Mouse (Mus musculus): ENCODE results near the gene H2afy. TPM values are rescaled to one million over a fixed set of nuclear protein-coding genes. Genes with fewer than 3 reads are reported as not detected.

H2afy gene
- polyA plus RNA-seq, 1 experiment from 2014 or later, result 98.9 TPM

DNA sequence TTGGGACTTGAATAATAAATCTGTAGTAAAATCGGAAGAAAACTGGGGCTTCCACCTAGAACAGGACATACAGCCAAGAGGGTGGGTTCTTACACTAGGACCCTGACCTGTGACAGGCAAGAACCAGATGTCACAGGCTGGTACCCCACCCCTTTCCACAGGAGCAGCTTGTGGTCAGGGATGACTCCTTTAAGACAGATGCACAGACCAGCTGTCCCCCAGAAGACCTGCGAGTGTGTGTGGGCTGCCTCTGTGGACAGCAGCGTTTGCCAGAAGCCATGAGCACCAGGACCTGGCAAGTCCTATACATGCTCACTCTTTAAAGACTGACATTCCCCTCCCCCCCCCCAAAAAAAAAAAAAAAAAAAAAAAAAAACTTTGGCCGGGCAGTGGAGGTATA lies 7.1 kb downstream of the H2afy start:
- no peak for ATAC-seq (replicated peaks; ENCODE audit: insufficient number of reproducible peaks, insufficient read depth, low FRiP score, low read depth)
- Histone ChIP-seq H3K36me3 (peaks cover 45% of the 10 kb centered on the region), H3K4me3 (no peak overlapping the region), H3K27me3 (no peaks in the 10 kb centered on the region), H3K27ac (no peak overlapping the region), H3K4me2 (no peak overlapping the region), H3K4me1 (replicated peaks) (peaks cover 35% of the 10 kb centered on the region), H3K9me3 (replicated peaks) (no peaks in the 10 kb centered on the region), H3K9ac (no peak overlapping the region)
- WGBS, result 87% methylated on average over 4 of the region's 4 CpGs

GRCm38 (mm10) chr13:56125632-56126031 lies 10.5 kb downstream of the H2afy start:
- H3K9me3 ChIP-seq (replicated peaks), result no peaks in the 10 kb centered on the region
- H3K4me2 ChIP-seq, result no peak overlapping the region
- H3K27ac ChIP-seq, result no peak overlapping the region
- H3K9ac ChIP-seq, result no peak overlapping the region
- H3K4me1 ChIP-seq (replicated peaks), result peaks cover 7% of the 10 kb centered on the region
- H3K27me3 ChIP-seq, result no peaks in the 10 kb centered on the region
- H3K36me3 ChIP-seq, result peaks cover 67% of the 10 kb centered on the region
- H3K4me3 ChIP-seq, result no peak overlapping the region
- 91% methylated on average over 10 of the region's 10 CpGs for WGBS
- ATAC-seq (replicated peaks; ENCODE audit: insufficient number of reproducible peaks, insufficient read depth, low FRiP score, low read depth), result no peak

DNA sequence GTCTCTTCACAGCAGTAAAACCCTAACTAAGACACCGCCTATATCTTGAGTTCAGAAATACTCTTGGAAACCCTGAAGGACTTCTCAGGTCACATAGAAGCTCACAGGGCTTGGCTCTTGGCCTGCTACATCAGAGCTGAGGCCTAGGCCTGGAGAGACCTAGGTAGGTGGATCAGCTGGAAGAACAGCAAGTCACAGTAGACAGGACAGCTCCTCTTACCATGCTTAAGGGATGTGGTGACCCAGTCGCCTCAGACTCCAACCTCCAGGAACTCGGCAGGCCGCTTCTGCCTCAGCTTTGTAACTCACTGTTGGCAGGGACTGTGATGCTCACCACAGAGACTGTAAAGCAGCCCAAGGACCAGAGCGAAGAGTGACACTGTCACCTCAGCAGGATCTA lies 13.1 kb downstream of the H2afy start:
- Histone ChIP-seq H3K4me3 (no peak overlapping the region), H3K4me1 (replicated peaks) (peaks cover 19% of the 10 kb centered on the region), H3K9ac (no peak overlapping the region), H3K27ac (no peak overlapping the region), H3K36me3 (peaks cover 76% of the 10 kb centered on the region), H3K9me3 (replicated peaks) (no peaks in the 10 kb centered on the region), H3K27me3 (no peaks in the 10 kb centered on the region), H3K4me2 (no peak overlapping the region)
- 96% methylated on average over 5 of the region's 5 CpGs for WGBS
- ATAC-seq (replicated peaks; ENCODE audit: insufficient number of reproducible peaks, insufficient read depth, low FRiP score, low read depth), result no peak

- Histone ChIP-seq H3K36me3 (peaks cover 33% of the 10 kb centered on the region; the same call in 1 of the 2 replicates), H3K4me2 (peak overlapping the region; percentile 39), H3K9me3 (replicated peaks) (no peaks in the 10 kb centered on the region), H3K27ac (peak overlapping the region; percentile 90), H3K27me3 (no peaks in the 10 kb centered on the region), H3K4me3 (no peak overlapping the region), H3K4me1 (replicated peaks) (peaks cover 65% of the 10 kb centered on the region), H3K9ac (peak overlapping the region; percentile 18; the same call in 1 of the 2 replicates)
- ATAC-seq (replicated peaks; ENCODE audit: insufficient number of reproducible peaks, insufficient read depth, low FRiP score, low read depth), result peak; percentile 48; the same call in 1 of the 2 replicates
- 34% methylated on average over 9 of the region's 9 CpGs for WGBS
Observed at GRCm38 (mm10) chr13:56117991-56118765, 18.0 kb downstream of the H2afy start.

DNA sequence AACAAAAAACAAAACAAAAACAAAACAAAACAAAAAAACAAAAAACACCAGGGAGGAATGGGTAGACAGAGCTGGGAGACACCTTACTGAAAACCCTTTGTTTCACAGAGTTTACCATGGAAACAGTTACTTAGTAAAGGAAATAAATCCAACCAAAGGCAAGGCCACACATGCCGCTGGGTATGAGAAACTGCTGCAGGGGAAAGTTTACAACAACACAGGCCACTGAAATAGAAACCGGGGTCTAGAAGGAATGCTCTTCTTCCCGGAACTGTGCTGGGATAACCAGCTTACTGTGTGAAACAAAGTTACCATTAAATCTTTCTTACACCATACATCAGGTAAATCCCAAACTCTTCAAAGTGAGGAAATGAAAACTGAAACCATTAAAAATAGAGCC lies 20.3 kb downstream of the H2afy start:
- Histone ChIP-seq H3K27me3 (no peaks in the 10 kb centered on the region), H3K36me3 (peaks cover 15% of the 10 kb centered on the region; the same call in 1 of the 2 replicates), H3K9ac (0 out of 2 replicates have a peak overlapping the region, but pooled peaks have one; percentile 31), H3K4me1 (replicated peaks) (peaks cover 88% of the 10 kb centered on the region), H3K4me2 (peak overlapping the region; percentile 22), H3K9me3 (replicated peaks) (no peaks in the 10 kb centered on the region), H3K27ac (peak overlapping the region; percentile 88), H3K4me3 (no peak overlapping the region)
- 25% methylated on average over 3 of the region's 3 CpGs for WGBS
- no peak for ATAC-seq (replicated peaks; ENCODE audit: insufficient number of reproducible peaks, insufficient read depth, low FRiP score, low read depth)

DNA sequence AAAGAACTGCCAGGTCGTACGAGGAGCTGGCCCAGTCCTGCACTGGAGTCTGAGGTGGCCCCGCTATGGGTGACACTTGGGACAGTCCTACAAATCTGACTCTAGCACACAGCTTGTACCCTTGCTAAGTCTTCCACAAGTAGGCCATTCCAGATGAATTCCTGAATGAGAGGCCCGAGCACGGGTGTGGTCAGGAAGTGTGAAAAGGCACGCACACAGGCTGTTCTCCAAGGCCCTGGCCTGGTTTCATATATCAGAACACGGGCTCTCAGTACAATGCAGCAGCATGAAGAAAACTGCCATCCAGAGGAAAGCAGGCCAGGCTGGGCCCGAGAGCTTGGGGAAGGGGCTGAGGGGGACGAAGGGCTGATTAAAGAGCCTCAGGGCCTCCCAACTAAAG lies 20.8 kb downstream of the H2afy start:
- Histone ChIP-seq H3K27me3 (no peaks in the 10 kb centered on the region), H3K36me3 (0 out of 2 replicates have a peak, but pooled peaks cover 10% of the 10 kb centered on the region), H3K9ac (0 out of 2 replicates have a peak overlapping the region, but pooled peaks have one; percentile 24), H3K4me1 (replicated peaks) (peaks cover 93% of the 10 kb centered on the region), H3K4me3 (no peak overlapping the region), H3K27ac (peak overlapping the region; percentile 88), H3K4me2 (peak overlapping the region; percentile 23; the same call in 1 of the 2 replicates), H3K9me3 (replicated peaks) (no peaks in the 10 kb centered on the region)
- peak; percentile 48 for ATAC-seq (replicated peaks; ENCODE audit: insufficient number of reproducible peaks, insufficient read depth, low FRiP score, low read depth)
- 26% methylated on average over 9 of the region's 9 CpGs for WGBS

- H3K4me1 ChIP-seq (replicated peaks), result peaks cover 96% of the 10 kb centered on the region
- peak overlapping the region; percentile 2 for H3K4me2 ChIP-seq
- no peaks in the 10 kb centered on the region for H3K36me3 ChIP-seq
- H3K4me3 ChIP-seq, result no peak overlapping the region
- H3K27ac ChIP-seq, result peak overlapping the region; percentile 46
- 42% methylated on average over 19 of the region's 19 CpGs for whole genome bisulfite sequencing
- H3K27me3 ChIP-seq, result no peaks in the 10 kb centered on the region
- H3K9ac ChIP-seq, result no peak overlapping the region
- ATAC-seq (replicated peaks; ENCODE audit: insufficient number of reproducible peaks, insufficient read depth, low FRiP score, low read depth), result peak; percentile 48
- H3K9me3 ChIP-seq (replicated peaks), result no peaks in the 10 kb centered on the region
Observed at GRCm38 (mm10) chr13:56113431-56114248, 22.5 kb downstream of the H2afy start.

DNA sequence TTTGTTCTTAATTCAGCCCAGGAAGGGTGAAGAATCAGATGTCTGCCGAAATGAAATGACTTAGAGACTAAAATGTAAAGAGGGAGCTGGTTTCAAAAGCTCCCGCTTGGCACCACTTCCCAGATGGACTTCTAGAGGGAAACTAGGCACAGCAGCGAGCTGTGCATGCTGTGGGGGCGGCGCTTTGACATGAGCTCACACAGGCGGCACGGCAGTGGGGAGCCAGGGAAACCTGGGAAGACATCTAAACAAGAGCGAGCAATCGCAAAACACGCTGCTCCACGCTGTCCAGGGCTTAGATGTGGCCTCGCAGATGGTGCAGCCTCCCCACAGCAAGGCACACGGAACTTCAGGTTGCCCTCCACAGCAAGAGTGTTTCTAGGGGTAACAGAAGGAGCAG lies 23.2 kb downstream of the H2afy start:
- H3K36me3 ChIP-seq, result no peaks in the 10 kb centered on the region
- peaks cover 97% of the 10 kb centered on the region for H3K4me1 ChIP-seq (replicated peaks)

DNA sequence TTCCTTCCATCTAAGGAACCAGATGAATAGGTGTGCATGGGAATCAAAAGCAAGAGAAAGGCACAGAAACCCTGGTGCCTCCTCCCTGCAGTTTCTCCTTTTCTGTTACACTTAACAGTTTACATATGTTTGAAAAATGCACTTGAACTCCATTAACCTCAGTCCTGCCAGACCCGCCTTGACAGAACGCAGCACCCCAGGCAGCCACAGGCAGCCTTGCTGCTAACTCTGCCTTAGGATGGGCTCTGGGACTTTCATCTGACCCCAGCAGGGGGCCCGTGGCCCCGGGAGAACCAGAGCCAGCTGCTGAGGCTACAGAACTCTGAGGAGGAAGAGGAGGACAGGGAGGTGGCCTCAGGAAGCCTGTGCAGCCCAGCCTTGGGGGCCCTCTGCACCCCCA lies 23.7 kb downstream of the H2afy start:
- Histone ChIP-seq H3K9me3 (replicated peaks) (no peaks in the 10 kb centered on the region), H3K27ac (peak overlapping the region; percentile 46), H3K27me3 (no peaks in the 10 kb centered on the region), H3K4me3 (no peak overlapping the region), H3K4me2 (0 out of 2 replicates have a peak overlapping the region, but pooled peaks have one; percentile 16), H3K36me3 (no peaks in the 10 kb centered on the region), H3K4me1 (replicated peaks) (peaks cover 94% of the 10 kb centered on the region), H3K9ac (peak overlapping the region; percentile 39)
- WGBS, result 25% methylated on average over 4 of the region's 4 CpGs
- no peak for ATAC-seq (replicated peaks; ENCODE audit: insufficient number of reproducible peaks, insufficient read depth, low FRiP score, low read depth)

More for the DNA sequence above, 23.2 kb downstream of the H2afy start:
- H3K4me3 ChIP-seq, result no peak overlapping the region
- WGBS, result 41% methylated on average over 13 of the region's 13 CpGs
- peak overlapping the region; percentile 16 for H3K4me2 ChIP-seq
- no peaks in the 10 kb centered on the region for H3K9me3 ChIP-seq (replicated peaks)
- H3K9ac ChIP-seq, result peak overlapping the region; percentile 39; the same call in 1 of the 2 replicates
- H3K27ac ChIP-seq, result peak overlapping the region; percentile 46
- H3K27me3 ChIP-seq, result no peaks in the 10 kb centered on the region
- no peak for ATAC-seq (replicated peaks; ENCODE audit: insufficient number of reproducible peaks, insufficient read depth, low FRiP score, low read depth)

- Histone ChIP-seq H3K27ac (peak overlapping the region; percentile 83), H3K4me1 (replicated peaks) (peaks cover 88% of the 10 kb centered on the region), H3K36me3 (no peaks in the 10 kb centered on the region), H3K27me3 (no peaks in the 10 kb centered on the region), H3K4me2 (no peak overlapping the region), H3K9ac (no peak overlapping the region), H3K4me3 (no peak overlapping the region), H3K9me3 (replicated peaks) (no peaks in the 10 kb centered on the region)
- no peak for ATAC-seq (replicated peaks; ENCODE audit: insufficient number of reproducible peaks, insufficient read depth, low FRiP score, low read depth)
- 65% methylated on average over 6 of the region's 6 CpGs for WGBS
Observed at GRCm38 (mm10) chr13:56111601-56112000, 24.6 kb downstream of the H2afy start.
